Mouse (Mus musculus): ENCODE measurements around the gene Kcne1.

Kcne1 gene

DNA sequence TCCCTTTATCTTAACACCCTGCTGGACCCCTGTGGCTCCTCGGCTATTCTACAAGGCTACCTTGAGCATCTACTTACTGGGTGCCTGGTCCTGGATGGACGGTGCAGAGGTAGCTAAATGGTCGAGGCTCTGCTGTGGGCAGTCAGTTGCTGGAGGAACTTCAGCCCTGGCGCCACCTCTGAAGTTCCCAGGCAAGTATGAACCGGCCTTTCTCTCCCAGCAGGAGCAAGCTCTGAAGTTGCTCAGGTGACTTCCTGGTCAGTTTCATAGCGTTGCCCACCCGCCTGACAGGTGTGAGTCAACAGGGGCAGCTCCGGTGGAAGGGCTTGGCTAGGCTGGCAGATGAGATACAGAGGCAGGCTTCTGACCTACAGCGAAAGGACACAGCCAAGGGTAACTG, at the start of gene Kcne1:
Gene Kcne1 (minus strand): TSS at position 240 of the 400 bp plus-strand sequence.
- no peak for DNase-seq (ENCODE audit: low read depth, low spot score)

DNA sequence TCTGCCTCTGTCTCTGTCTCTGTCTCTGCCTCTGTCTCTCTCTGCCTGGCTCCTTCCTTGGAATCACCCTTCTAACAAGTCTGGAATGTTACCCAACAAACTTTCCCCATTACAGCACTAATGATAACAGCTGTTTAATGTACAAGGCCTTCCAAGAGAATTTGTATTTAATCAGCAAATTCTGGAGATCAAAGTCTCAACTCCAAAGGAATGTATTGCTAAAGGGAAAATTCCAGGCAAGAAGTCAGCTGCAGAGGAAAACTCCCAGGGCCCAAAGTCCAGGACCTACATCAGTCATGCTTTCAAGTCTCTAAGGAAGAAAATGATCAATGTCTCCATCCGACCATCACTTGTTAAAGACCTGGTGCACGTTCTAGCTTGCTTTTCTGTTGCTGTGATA, 48.6 kb upstream of the Kcne1 start:
- DNase-seq (ENCODE audit: low read depth, low spot score), result no peak

DNA sequence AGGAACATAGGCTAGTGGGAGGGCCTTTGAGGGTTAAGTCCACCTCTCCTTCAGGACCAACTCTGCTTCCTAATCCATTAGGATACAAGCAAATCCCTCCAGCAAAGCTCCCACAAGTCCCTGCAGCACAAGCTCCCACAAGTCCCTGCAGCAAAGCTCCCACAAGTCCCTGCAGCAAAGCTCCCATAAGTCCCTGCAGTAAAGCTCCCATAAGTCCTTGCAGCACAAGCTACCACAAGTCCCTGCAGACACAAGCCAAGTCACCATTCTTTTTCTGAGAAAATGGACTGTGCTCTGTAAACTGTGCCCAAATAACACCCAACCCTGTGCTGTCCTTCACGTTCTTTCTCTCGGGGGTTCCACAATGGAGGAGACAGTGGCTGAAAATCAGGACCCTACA, 44.9 kb upstream of the Kcne1 start:
- no peak for DNase-seq (ENCODE audit: low read depth, low spot score)

DNA sequence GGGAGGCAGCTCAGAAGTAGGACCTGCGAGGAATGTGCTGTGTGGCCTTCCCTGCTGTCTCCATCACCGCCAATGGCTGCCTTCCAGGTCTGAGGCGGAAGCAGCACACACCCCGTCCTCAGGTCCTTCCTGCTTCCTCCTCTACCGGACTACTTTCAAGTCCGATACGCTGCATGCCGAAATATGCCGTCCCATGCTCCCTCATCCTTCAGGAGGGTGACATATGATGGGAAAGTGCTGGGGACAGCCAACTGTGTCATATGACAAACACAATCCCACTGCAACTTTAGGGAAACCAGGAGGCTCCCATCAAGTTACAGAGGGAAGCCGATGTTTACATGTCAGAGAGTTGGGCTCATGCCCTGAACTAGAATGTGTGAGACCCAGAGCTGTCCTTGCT, 43.8 kb upstream of the Kcne1 start:
- no peak for DNase-seq (ENCODE audit: low read depth, low spot score)

DNA sequence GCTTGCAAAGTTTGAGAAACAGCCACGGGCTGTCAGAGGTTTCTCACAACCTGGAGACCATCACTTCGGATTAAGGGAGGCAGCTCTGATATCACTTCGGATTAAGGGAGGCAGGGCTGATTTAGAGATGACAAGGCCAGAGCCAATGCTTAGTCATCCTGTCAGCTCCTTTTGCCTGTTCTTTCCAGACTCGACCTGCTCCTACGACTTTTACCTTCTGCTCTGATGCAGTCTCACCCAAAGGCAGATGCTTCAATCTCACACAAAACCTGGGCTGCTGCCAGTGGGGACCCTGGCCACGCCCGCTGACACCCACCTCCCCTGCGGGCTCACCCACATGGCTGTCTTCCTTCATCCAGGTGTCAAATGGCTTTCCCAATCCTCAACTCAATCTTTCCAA, 42.9 kb upstream of the Kcne1 start:
- DNase-seq (ENCODE audit: low read depth, low spot score), result no peak

DNA sequence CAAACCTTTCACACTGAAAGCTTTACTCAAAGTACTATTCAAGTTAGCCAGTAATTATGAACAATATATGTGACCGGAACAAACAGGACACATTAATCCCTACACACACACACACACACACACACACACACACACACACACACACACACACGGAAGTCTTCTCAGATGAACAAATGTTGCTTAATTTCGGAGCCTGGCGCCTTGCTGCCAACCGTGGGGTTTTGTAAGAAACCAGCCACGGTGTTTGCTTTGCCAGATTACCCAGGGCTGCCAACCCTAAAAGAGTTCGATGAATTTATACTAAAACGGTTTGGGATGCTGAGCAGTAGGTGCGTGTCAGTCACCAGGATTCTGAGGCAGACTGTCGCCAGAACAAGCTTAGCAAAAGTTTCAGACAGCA, 41.9 kb upstream of the Kcne1 start:
- no peak for DNase-seq (ENCODE audit: low read depth, low spot score)

DNA sequence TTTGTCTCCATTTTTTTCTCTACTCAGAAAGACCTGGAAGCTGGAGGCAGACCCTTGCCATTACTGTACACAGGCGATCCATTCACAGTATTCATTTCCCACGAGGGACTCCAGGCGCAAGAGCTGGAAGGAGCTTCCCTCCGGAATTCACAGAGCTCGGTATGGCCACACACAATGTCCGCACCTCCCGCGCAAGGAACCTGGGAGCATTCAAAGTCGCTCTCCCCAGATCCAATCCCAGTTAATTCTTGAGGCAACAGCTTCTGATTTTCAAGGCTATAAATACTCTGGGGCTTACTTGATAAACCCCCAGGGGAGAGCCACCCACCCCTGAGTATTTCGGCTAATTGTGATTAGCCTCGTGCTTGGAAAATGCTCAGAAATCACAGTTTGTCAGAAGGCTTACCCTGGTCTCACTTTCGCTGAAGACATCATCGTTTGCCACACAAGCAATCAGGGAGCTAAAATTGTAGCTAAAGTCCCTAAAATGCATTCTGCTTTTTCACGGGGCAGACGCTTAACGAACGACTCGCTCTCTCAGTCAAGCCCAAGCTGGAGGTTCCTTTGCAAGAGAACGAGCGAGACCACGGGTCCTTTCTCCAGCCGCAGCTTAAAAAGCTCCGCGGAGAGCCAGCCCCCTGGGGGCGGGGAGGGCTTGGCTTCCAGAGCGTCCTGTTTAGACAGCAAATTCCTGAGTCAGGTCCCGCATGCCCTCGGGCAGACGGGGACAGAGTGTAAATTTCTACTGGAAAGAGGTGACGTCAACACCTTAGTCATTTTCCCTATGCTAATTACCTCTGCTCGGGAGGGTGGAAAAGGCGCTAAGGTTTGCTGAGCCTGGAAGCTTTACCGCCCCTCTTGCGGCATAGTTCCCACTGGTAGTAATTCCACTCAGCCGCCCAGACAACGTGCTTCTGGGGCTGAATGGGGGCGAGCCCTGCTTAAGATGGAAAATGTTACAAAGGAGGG, 40.5 kb upstream of the Kcne1 start:
- DNase-seq (ENCODE audit: low read depth, low spot score), result peak; percentile 27

DNA sequence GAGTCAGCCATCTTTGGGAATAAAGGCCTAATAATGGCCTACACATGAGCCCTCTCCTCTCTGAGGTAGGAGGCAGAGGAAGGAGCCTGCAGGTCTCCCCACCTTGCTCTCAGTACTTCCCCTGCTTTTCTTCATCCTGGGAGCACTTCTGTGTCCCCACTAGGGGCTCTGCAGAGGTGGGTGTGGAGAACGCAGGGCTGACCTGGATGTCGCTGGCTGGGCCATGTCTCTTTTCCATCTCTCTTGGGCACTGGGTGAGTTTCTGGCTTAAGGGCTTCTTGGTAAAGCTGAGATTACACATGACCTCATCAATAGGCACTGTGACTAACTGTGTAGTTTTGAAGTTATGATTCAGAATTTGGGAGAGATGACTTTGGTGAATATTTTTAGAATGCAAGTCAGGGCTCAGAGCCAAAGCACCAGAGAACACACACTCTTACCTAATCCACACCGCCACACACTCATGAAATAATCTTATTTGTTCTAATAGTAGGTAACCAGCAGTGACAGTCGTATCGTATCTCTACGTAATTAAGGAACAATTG, 39.4 kb upstream of the Kcne1 start:
- DNase-seq (ENCODE audit: low read depth, low spot score), result no peak

DNA sequence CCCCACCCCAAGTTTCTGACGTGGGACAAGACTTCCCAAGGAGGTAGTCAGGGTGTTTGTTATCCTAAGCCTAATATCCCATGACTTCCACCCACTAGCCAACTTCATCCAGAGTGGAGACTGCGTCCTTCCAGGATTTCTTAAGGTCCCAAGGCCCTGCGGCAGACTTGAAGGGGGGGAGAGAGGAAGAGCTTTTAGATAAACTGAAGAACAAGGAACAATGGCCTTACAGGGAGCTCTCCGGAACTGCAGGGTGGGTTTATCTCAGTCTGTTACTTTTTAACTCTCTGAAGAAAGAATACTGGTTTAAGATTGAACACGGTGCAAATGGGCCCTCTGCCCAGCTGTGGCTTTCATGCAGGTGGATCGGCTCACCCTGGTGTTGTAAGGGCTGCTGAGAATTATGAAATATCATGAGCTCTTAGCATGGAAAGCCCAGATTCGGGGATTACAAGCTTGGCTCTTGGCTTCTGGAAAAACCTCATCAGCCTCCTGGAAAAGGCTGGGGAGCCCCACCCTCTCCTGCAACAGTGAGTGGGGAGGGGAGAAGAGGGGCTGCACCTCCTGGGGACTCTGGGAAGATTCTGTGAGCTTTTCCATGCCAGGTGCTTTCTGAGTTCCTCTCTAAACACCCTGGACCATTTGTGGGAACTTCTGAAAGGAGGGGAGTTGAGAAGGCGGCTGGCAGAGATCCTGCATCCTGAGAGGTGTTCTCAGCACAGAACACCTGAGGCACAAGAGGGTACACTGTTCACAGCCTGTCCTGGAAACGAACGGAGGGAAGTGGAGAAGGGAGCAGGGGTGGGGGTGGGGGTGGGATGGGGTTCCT, 38.7 kb upstream of the Kcne1 start:
- DNase-seq (ENCODE audit: low read depth, low spot score), result no peak

DNA sequence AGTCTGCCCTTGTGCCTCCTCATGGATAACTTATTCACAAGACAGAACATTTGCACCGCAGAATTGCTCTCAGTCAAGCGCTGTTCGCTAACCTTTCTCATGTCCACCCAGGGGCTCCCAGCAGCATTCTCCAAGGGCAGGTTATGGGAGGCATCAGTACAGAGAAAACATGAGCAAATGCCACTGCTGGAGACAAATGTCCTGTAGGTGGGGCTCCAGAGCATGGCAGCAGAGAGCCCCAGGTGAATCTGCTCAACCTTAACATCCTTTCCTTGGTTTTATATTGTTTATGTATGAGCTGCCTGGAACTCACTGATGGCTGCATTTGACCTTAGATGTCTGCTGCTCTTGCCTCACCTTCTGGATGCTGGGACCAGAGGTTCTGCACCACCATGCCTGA, 34.5 kb upstream of the Kcne1 start:
- DNase-seq (ENCODE audit: low read depth, low spot score), result peak; percentile 18

DNA sequence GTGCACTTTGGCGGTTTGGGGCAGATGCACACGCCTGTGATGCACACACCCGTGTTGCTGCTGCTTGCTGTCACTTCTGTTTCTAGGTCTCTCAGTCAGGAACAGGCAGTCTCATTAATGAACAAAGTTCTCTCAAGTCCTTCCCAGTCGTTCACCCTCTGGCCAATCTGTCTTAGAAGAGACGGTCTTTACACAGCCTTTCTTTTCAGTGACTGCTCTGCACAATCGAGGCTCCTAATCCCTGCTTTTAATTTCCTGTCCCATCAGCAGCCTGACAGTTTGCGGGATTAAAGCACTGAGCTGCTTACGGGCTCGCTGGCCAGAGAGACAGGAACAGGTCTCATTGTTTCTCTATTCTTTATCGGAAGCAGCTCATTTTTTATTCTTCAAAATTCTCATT, 28.4 kb upstream of the Kcne1 start:
- no peak for DNase-seq (ENCODE audit: low read depth, low spot score)

DNA sequence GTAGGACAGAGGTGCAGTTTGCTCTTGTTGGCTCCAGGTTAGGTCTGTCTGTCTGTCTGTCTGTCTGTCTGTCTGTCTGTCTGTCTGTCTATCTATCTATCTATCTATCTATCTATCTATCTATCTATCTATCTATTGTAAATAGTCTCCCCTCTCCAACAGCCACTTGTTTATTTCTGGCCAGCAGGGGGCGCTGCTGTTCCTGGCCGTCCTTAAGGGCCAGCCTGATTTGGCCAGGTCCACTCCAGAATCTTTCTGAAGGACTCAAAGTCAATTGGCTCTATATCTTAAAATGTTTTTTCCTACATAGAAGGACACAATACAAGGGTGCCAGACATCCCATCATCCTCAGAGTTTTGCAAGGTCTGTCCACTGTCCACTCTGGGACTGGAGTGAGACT, 25.8 kb upstream of the Kcne1 start:
- DNase-seq (ENCODE audit: low read depth, low spot score), result peak; percentile 65

DNA sequence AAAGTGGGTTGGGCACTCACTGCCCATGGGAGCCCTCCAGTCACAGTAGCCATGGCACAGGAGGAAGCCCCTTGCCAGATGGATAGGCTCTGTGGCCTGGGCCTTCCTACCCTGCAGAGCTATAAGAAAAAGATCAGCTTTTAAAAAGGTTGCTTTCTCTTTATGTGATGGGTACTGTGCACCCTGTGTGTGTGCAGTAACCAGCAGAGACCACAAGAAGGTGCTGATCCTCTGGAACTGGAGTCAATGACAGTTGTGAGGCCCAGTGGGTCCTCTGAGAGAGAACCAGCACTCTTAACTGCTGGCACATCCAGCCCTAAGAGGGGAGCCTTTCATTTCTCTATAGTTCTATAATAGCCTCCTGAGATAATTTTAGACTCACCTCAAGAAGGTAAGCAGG, 24.1 kb upstream of the Kcne1 start:
- no peak for DNase-seq (ENCODE audit: low read depth, low spot score)

DNA sequence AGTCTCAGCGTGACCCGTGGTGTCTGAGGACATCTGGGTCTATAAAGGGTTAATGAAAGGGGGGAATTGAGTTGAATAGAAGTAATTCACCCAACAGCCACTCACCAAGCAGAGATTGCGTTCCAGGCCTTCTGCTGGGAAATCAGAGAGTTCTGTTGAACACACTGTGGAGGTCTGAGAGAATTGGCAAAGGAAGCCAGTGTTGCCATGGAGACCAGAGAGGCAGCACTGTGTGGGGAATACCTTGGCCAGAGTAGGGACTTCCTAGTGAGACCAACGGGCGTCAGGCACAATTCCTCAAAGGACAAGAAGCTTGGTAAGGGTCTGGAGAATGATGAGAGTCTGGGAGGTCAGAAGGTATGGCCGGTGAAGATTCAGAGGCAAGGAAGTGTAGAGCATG, 23.2 kb upstream of the Kcne1 start:
- no peak for DNase-seq (ENCODE audit: low read depth, low spot score)

DNA sequence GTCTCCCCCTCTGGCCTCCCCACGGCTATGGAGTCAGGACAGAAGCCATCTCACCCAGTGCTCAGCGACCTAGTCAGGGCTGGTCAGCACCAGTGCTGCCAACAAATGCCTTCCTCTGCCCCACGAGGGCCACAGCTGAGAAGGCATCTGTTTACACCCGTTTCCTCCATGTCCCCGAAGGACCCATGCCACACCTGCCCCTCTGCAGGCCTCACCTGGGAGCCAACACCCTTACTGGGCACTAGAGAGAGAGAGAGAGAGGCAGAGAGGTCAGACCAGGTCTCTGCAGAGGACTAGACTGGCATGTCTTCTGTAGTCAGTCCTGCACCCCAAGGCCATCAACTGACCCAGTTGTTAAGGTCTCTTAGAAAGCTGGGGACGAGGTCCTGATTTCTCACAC, 21.8 kb upstream of the Kcne1 start:
- no peak for DNase-seq (ENCODE audit: low read depth, low spot score)

DNA sequence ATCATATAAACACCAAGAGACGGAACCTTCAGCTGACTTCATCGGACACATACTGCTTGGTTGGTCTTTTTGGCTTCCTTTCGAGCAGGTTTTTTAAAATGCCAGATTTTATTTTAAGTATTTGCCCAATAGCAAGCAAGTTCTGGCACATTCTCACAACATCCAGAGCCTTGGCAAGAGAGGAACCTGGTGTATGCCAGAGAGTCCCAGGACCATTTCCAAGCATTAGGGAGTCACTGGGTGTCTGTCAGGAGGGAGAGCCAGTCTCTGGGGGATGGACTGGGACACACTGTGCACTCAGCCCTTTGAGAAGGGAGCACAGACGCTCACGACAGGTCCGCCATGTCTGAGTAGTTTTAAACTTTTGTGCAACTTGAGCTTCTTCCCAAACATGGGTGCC, 17.7 kb upstream of the Kcne1 start:
- no peak for DNase-seq (ENCODE audit: low read depth, low spot score)

DNA sequence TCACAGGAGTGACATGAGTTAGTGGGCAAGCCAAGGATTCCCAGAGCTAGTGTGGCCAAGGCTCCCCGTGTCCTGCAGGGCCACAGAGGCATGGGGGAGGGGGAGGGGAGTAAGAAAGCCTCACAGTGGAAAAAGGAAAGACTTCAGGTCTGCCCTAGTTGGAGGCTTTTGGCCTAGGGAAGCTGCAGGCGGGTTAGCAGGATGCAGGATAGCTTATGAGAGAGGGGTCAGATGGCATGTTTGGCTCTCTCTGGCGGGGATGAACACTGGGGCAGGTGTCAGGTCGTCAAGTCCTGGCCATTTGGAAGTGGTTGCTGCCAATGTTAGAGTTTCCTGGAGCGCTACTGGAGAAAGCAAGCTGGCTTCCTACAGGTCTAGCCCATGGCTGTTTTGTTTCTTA, 12.4 kb upstream of the Kcne1 start:
- no peak for DNase-seq (ENCODE audit: low read depth, low spot score)

DNA sequence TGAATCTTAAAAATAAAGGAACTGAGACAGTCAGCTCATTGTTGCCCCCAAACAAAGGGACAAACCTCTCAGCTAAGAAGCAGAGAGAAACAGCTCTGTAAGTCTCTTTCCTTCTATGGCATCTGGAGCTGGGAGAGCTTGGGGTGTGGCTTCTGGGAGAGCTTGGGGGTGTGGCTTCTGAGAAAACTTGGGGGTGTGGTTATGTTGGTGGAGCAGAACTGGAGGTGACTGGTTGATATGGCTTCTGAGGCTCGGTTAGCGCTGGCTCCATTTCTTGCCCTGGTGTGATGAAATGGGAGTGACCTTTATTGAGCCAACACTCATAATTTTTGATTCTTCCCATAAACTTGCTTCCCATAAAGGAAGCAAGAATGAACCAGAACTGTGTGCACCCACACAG, 10.0 kb upstream of the Kcne1 start:
- DNase-seq (ENCODE audit: low read depth, low spot score), result no peak

DNA sequence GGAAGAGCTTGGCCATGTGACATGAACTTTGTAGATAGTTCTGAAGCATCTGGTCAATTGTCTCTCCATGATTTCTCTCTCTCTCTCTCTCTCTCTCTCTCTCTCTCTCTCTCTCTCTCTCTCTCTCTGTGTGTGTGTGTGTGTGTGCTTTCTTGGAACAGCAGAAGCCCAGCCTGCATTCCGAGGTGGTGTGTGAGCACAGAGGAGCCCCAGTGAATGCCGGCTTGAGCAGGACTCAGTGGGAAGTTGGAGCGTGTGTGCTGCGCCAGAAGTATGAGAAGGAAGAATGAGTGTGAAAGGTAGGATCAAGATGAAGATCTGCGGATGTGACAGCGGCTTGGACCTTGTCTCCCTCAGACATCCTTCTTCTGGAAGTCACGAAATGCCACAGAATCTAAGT, 6.2 kb upstream of the Kcne1 start:
- DNase-seq (ENCODE audit: low read depth, low spot score), result no peak

DNA sequence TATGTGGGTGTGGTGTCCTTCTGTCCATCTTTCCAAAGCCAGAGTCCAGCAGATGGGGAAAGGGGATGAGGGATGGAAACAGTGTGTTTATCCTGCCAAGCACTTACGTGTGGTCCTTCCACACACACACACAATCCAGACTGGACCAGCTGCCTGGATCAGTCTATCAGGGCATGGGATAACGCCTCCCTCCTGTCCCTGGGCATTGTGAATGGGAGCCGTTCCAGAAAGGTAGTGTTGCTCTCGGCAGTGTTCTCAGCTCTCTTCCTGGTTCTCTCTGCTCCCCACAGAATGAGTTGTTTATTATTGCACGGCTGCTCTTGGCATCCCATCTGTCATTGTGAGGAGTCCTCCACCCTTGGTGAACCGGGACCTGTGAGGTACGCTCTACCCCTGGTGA, 1.4 kb upstream of the Kcne1 start:
- no peak for DNase-seq (ENCODE audit: low read depth, low spot score)

DNA sequence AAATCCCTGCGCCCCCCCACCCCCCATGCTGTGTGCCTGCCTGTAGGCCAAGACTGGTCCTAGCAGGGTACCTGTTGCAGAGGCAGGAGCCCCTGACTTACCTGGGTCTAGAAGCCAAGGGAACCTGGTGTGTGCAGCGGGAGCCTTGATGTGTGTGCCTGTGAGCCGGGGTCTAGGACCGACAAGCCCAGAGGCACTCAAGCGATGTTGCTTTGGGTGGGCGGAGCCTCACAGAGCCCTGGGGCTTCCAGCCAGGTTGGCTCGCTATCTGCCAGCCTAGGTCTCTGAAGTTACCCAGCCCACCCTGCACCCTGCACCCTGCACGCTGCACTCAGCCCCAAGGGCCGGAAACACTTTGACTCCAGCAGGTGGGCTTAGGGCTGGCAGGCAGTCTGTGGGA, 534 bp downstream of the Kcne1 start:
- no peak for DNase-seq (ENCODE audit: low read depth, low spot score)

DNA sequence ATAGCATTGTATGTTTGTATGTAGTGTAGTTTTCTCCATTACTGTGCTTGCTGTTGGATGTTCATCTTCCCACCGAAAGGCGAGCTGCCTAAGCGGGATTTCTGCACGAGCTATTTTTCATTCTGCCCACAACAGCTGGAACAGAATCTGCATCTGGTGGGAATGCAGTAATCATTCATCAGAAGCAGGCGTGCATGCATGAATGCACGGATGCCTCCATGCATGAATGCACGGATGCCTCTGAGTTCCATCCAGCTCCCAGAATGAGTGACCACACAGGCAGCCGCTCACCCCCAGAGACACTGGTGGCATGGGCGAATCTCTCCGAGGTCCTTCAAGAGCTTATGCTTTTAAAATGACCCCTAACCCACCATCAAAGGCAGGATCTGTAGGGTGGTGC, 1.7 kb downstream of the Kcne1 start:
- no peak for DNase-seq (ENCODE audit: low read depth, low spot score)

DNA sequence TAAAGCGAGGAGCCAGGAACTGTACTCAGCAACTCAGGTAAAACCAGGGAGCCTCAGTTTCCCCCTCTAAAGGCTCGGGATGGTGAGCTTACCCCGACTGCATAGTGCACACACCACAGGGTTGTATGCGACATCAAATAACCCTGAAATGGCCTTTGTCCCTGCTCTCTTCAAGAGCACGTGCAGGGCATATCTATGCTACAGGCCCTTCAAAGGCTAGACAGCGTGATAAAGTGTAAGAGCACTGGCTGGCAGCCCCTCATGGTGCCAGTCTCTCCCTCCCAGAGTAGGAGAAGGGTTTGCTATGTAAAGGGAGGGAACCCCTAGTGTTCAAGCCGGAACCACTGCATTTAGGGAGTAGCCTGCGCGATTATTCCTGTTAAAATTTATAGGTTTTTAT, 2.2 kb downstream of the Kcne1 start:
- no peak for DNase-seq (ENCODE audit: low read depth, low spot score)
